Mouse (Mus musculus) forebrain, postnatal 0 days (tissue): ENCODE results near the gene Gpr45. TPM values are rescaled to one million over a fixed set of nuclear protein-coding genes. Genes with fewer than 3 reads are reported as not detected.

Source experiments
- ATAC-seq: fragments of 200-750 bp; cut with Nextera tagmentation; 2 replicates; pipeline ENCODE4 v1.8.0; 2017; ENCODE audit warnings: mild to moderate bottlenecking, moderate library complexity
- DNase-seq: peaks from one replicate; pipeline ENCODE4 v3.0.0-alpha.2; 2015
- H3K27ac ChIP-seq: fragments of 300-500 bp; sonication (generic); 2 replicates; pipeline ENCODE4 v1.5.1; 2014; ENCODE audit warnings: low read depth, mild to moderate bottlenecking, antibody characterized with exemption, low read length, moderate library complexity, mixed read lengths
- H3K27me3 ChIP-seq: fragments of 300-500 bp; sonication (generic); 2 replicates; pipeline ENCODE4 v1.6.1; 2014; ENCODE audit warnings: mild to moderate bottlenecking, low read length, mixed read lengths; ENCODE audit not compliant: insufficient read depth
- H3K36me3 ChIP-seq: fragments of 300-500 bp; sonication (generic); 2 replicates; pipeline ENCODE4 v1.6.1; 2014; ENCODE audit warnings: mild to moderate bottlenecking, moderate library complexity; ENCODE audit not compliant: insufficient read depth
- H3K4me1 ChIP-seq: fragments of 300-500 bp; sonication (generic); 2 replicates; pipeline ENCODE4 v1.6.1; 2014; ENCODE audit warnings: antibody characterized with exemption; ENCODE audit not compliant: insufficient read depth
- H3K4me2 ChIP-seq: fragments of 300-500 bp; sonication (generic); 2 replicates; pipeline ENCODE4 v1.6.1; 2014; ENCODE audit warnings: low read depth, mild to moderate bottlenecking, moderate library complexity
- H3K4me3 ChIP-seq: fragments of 300-500 bp; sonication (generic); 2 replicates; pipeline ENCODE4 v1.5.1; 2014; ENCODE audit warnings: low read depth, low read length, mixed read lengths
- H3K9ac ChIP-seq: fragments of 300-500 bp; sonication (generic); 2 replicates; pipeline ENCODE4 v1.6.1; 2014; ENCODE audit warnings: mild to moderate bottlenecking
- H3K9me3 ChIP-seq: fragments of 300-500 bp; sonication (generic); 2 replicates; pipeline ENCODE4 v1.6.1; 2016; ENCODE audit warnings: low read length
- CTCF ChIP-seq: sonication (generic); IDR thresholded peaks from 2 replicates; pipeline ENCODE4 v1.5.1; 2016; ENCODE audit warnings: antibody characterized with exemption, control low read depth, low read depth
- WGBS: fragments of 180-500 bp; shearing (Covaris S2); extraction: QIAGEN DNeasy Blood & Tissue Kit; methylation state at CpG from one replicate; pipeline ENCODE4 v1.1.7; 2014; 5-methylcytosine and 5-hydroxymethylcytosine counted together
- polyA plus RNA-seq: library from polyadenylated mRNA; unstranded; fragments of >200 nt; fragmentation: Nextera tagmentation; extraction: Ambion mirVana; gene quantifications from 2 replicates; pipeline ENCODE4 v1.2.1, GENCODE M21; 2015
- total RNA-seq: library from RNA; depleted of rRNA; stranded (reverse); fragments of >200 nt; gene quantifications from 2 replicates; pipeline ENCODE4 v1.2.3, GENCODE M21; 2014

The Gpr45 gene
- total and polyA plus RNA-seq, 2 experiments from 2014 or later: 16.3 to 21.1 TPM

GRCm38 (mm10) chr1:43045204-43045982 lies 92.7 kb downstream of the Gpr45 start:
- no peaks in the 10 kb centered on the region for H3K27me3 ChIP-seq
- H3K9me3 ChIP-seq: no peaks in the 10 kb centered on the region
- H3K36me3 ChIP-seq: peaks cover 22% of the 10 kb centered on the region
- peak; percentile 30; the same call in 1 of the 2 replicates for ATAC-seq
- no peak overlapping the region for H3K9ac ChIP-seq
- no peak overlapping the region for H3K4me2 ChIP-seq
- no peaks in the 10 kb centered on the region for H3K4me1 ChIP-seq
- 43% methylated on average over 14 of the region's 14 CpGs for WGBS
- peak; percentile 23 for DNase-seq
- no peak overlapping the region for H3K4me3 ChIP-seq
- H3K27ac ChIP-seq: no peak overlapping the region
- no peak for TF ChIP-seq CTCF

GRCm38 (mm10) chr1:43046990-43047389 lies 94.3 kb downstream of the Gpr45 start:
- ATAC-seq (no peak), DNase-seq (no peak)
- no peak overlapping the region for H3K9ac ChIP-seq
- H3K4me1 ChIP-seq: no peaks in the 10 kb centered on the region
- no peaks in the 10 kb centered on the region for H3K27me3 ChIP-seq
- 84% methylated on average over 2 of the region's 2 CpGs for WGBS
- H3K4me2 ChIP-seq: no peak overlapping the region
- no peak for TF ChIP-seq CTCF
- no peaks in the 10 kb centered on the region for H3K9me3 ChIP-seq
- no peak overlapping the region for H3K27ac ChIP-seq
- peaks cover 37% of the 10 kb centered on the region for H3K36me3 ChIP-seq
- H3K4me3 ChIP-seq: no peak overlapping the region

- no peaks in the 10 kb centered on the region for H3K4me1 ChIP-seq
- no peak overlapping the region for H3K4me2 ChIP-seq
- no peak overlapping the region for H3K9ac ChIP-seq
- DNase-seq (peak; percentile 21), ATAC-seq (peak; percentile 47)
- 60% methylated on average over 10 of the region's 10 CpGs for WGBS
- no peaks in the 10 kb centered on the region for H3K9me3 ChIP-seq
- no peak overlapping the region for H3K27ac ChIP-seq
- peaks cover 41% of the 10 kb centered on the region for H3K36me3 ChIP-seq
- H3K4me3 ChIP-seq: no peak overlapping the region
- H3K27me3 ChIP-seq: no peaks in the 10 kb centered on the region
- no peak for TF ChIP-seq CTCF
Measured at GRCm38 (mm10) chr1:43047811-43048210, 95.1 kb downstream of the Gpr45 start.

GRCm38 (mm10) chr1:43051903-43052302 lies 99.2 kb downstream of the Gpr45 start:
- 93% methylated on average over 5 of the region's 5 CpGs for WGBS
- peaks cover 73% of the 10 kb centered on the region for H3K36me3 ChIP-seq
- no peaks in the 10 kb centered on the region for H3K9me3 ChIP-seq
- ATAC-seq (peak; percentile 54; the same call in 1 of the 2 replicates), DNase-seq (peak; percentile 26)
- peak; percentile 60 for TF ChIP-seq CTCF
- no peak overlapping the region for H3K4me2 ChIP-seq
- no peaks in the 10 kb centered on the region for H3K27me3 ChIP-seq
- no peaks in the 10 kb centered on the region for H3K4me1 ChIP-seq
- no peak overlapping the region for H3K9ac ChIP-seq
- H3K4me3 ChIP-seq: no peak overlapping the region
- H3K27ac ChIP-seq: no peak overlapping the region

- DNase-seq: peak; percentile 88
- 42% methylated on average over 9 of the region's 9 CpGs for WGBS
Measured at GRCm38 (mm10) chr1:43065615-43066310, 113.1 kb downstream of the Gpr45 start.

GRCm38 (mm10) chr1:43066573-43066972 lies 113.9 kb downstream of the Gpr45 start:
- Histone ChIP-seq H3K36me3 (peaks cover 48% of the 10 kb centered on the region), H3K4me1 (no peaks in the 10 kb centered on the region), H3K4me3 (no peak overlapping the region), H3K9ac (no peak overlapping the region), H3K27me3 (no peaks in the 10 kb centered on the region), H3K27ac (no peak overlapping the region), H3K4me2 (no peak overlapping the region), H3K9me3 (no peaks in the 10 kb centered on the region)
- 91% methylated on average over 8 of the region's 8 CpGs for WGBS
- ATAC-seq (no peak), DNase-seq (no peak)
- no peak for TF ChIP-seq CTCF

More at GRCm38 (mm10) chr1:43065615-43066310, 113.1 kb downstream of the Gpr45 start:
- Histone ChIP-seq H3K36me3 (peaks cover 48% of the 10 kb centered on the region), H3K9me3 (no peaks in the 10 kb centered on the region), H3K4me3 (no peak overlapping the region), H3K4me2 (no peak overlapping the region), H3K4me1 (no peaks in the 10 kb centered on the region), H3K27me3 (no peaks in the 10 kb centered on the region), H3K9ac (no peak overlapping the region), H3K27ac (no peak overlapping the region)
- ATAC-seq: peak; percentile 98
- peak; percentile 97 for TF ChIP-seq CTCF

- 89% methylated on average over 7 of the region's 7 CpGs for WGBS
- H3K4me3 ChIP-seq: no peak overlapping the region
- no peaks in the 10 kb centered on the region for H3K9me3 ChIP-seq
- ATAC-seq (no peak), DNase-seq (no peak)
- H3K27ac ChIP-seq: no peak overlapping the region
- no peaks in the 10 kb centered on the region for H3K4me1 ChIP-seq
- H3K9ac ChIP-seq: no peak overlapping the region
- no peak overlapping the region for H3K4me2 ChIP-seq
- no peaks in the 10 kb centered on the region for H3K27me3 ChIP-seq
- peaks cover 48% of the 10 kb centered on the region for H3K36me3 ChIP-seq
- TF ChIP-seq CTCF: no peak
Measured at GRCm38 (mm10) chr1:43067551-43067950, 114.9 kb downstream of the Gpr45 start.
